ENCODE assay signal across 1 mouse cellular context in genomic region chr17:56036176-56036900, GRCm38 (mm10).
TF ChIP-seq lines count a peak whose summit lies in the region.

Gene Sh3gl1 (minus strand): TSS chr17:56036635.

TF ChIP-seq in MEL, 35 proteins besides CTCF, POLR2A, EP300 and RAD21 (continued from another document):
- TF ChIP-seq ZMIZ1 (IDR thresholded peaks at IDR 0.05; ENCODE audit: low read depth, low read length), result peak; percentile 76; the same call in 1 of the 2 replicates
- TF ChIP-seq MAX (IDR thresholded peaks at IDR 0.05; ENCODE audit: low read length), result peak; percentile 80; the same call in 1 of the 2 replicates
- TF ChIP-seq SIN3A (IDR thresholded peaks at IDR 0.05; ENCODE audit: low read length), result peak; percentile 93; the same call in 1 of the 2 replicates
- TF ChIP-seq NRF1 (IDR thresholded peaks at IDR 0.05; ENCODE audit: insufficient read depth, low read depth, low read length, poor library complexity, severe bottlenecking), result peak; percentile 91
- peak; percentile 75 for TF ChIP-seq RCOR1 (IDR thresholded peaks at IDR 0.05; ENCODE audit: low read depth, low read length)
- peak; percentile 97 for TF ChIP-seq MYC (IDR thresholded peaks at IDR 0.05; ENCODE audit: low read depth, low read length)
- TF ChIP-seq JUND (IDR thresholded peaks at IDR 0.05; ENCODE audit: low read depth, low read length), result no peak
TF ChIP-seq in MEL: peak in this region for 23.
